Mouse (Mus musculus) midbrain, embryonic 13.5 days (tissue): ENCODE data around the gene Il1a. TPM values are rescaled to one million over a fixed set of nuclear protein-coding genes. Genes with fewer than 3 reads are reported as not detected.

Experiments
- ATAC-seq: fragments of 200-750 bp; cut with Nextera tagmentation; 2 replicates; pipeline ENCODE4 v1.8.0; 2017; ENCODE audit warnings: mild to moderate bottlenecking, moderate TSS enrichment, moderate library complexity
- H3K27ac ChIP-seq: fragments of 300-500 bp; sonication (generic); 2 replicates; pipeline ENCODE4 v1.5.1; 2015; ENCODE audit warnings: inconsistent platforms, mild to moderate bottlenecking, moderate library complexity
- H3K27me3 ChIP-seq: fragments of 300-500 bp; sonication (generic); 2 replicates; pipeline ENCODE4 v1.6.1; 2015; ENCODE audit warnings: mild to moderate bottlenecking, inconsistent platforms
- H3K36me3 ChIP-seq: fragments of 300-500 bp; sonication (generic); 2 replicates; pipeline ENCODE4 v1.6.1; 2015; ENCODE audit warnings: mild to moderate bottlenecking, inconsistent platforms
- H3K4me1 ChIP-seq: fragments of 300-500 bp; sonication (generic); replicated peaks from 2 replicates; pipeline ENCODE4 v1.6.1; 2015; ENCODE audit warnings: inconsistent platforms
- H3K4me2 ChIP-seq: fragments of 300-500 bp; sonication (generic); replicated peaks from 2 replicates; pipeline ENCODE4 v1.6.1; 2015; ENCODE audit warnings: moderate library complexity, mild to moderate bottlenecking, inconsistent platforms
- H3K4me3 ChIP-seq: fragments of 300-500 bp; sonication (generic); replicated peaks from 2 replicates; pipeline ENCODE4 v1.5.1; 2015; ENCODE audit warnings: mild to moderate bottlenecking, inconsistent platforms
- H3K9ac ChIP-seq: fragments of 300-500 bp; sonication (generic); replicated peaks from 2 replicates; pipeline ENCODE4 v1.6.1; 2015; ENCODE audit warnings: mild to moderate bottlenecking, inconsistent platforms
- H3K9me3 ChIP-seq: fragments of 300-500 bp; sonication (generic); 2 replicates; pipeline ENCODE4 v1.6.1; 2016; ENCODE audit warnings: mild to moderate bottlenecking, inconsistent platforms
- WGBS: fragments of 180-500 bp; shearing (Covaris S2); methylation state at CpG from one replicate; pipeline ENCODE4 v1.1.7; 2015; 5-methylcytosine and 5-hydroxymethylcytosine counted together
- polyA plus RNA-seq: library from polyadenylated mRNA; unstranded; fragments of >200 nt; fragmentation: Nextera tagmentation; extraction: Ambion mirVana; gene quantifications from 2 replicates; pipeline ENCODE4 v1.2.1, GENCODE M21; 2015

Il1a gene
- polyA plus RNA-seq, 1 experiment from 2014 or later: 0.12 TPM

DNA sequence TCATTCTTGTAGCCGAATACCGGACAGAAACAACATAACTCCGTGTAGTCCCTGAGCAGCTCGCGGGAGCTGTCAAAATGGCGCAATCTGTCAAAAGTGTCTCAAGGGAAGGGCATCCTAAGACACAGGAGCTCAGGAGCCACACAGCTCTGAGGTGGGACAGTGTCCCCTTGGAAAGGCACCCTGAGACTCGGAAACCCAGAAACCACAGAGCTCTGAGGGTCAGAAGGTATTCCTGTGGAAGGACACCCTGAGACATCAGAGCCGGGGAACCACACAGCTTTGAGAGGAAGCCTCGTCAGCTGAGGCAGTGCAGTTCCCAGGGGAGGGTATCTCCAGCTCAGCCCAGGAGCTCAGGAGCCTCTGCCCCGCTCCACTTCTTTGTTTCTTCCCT lies 12.2 kb downstream of the Il1a start:
- peaks cover 21% of the 10 kb centered on the region for H3K4me1 ChIP-seq
- peak overlapping the region; percentile 77 for H3K4me2 ChIP-seq
- peak overlapping the region; percentile 82 for H3K9ac ChIP-seq
- 3% methylated on average over 10 of the region's 10 CpGs for WGBS
- H3K9me3 ChIP-seq: no peaks in the 10 kb centered on the region
- H3K4me3 ChIP-seq: peak overlapping the region; percentile 83
- peak overlapping the region; percentile 98 for H3K27ac ChIP-seq
- no peaks in the 10 kb centered on the region for H3K27me3 ChIP-seq
- no peaks in the 10 kb centered on the region for H3K36me3 ChIP-seq
- peak; percentile 81 for ATAC-seq

DNA sequence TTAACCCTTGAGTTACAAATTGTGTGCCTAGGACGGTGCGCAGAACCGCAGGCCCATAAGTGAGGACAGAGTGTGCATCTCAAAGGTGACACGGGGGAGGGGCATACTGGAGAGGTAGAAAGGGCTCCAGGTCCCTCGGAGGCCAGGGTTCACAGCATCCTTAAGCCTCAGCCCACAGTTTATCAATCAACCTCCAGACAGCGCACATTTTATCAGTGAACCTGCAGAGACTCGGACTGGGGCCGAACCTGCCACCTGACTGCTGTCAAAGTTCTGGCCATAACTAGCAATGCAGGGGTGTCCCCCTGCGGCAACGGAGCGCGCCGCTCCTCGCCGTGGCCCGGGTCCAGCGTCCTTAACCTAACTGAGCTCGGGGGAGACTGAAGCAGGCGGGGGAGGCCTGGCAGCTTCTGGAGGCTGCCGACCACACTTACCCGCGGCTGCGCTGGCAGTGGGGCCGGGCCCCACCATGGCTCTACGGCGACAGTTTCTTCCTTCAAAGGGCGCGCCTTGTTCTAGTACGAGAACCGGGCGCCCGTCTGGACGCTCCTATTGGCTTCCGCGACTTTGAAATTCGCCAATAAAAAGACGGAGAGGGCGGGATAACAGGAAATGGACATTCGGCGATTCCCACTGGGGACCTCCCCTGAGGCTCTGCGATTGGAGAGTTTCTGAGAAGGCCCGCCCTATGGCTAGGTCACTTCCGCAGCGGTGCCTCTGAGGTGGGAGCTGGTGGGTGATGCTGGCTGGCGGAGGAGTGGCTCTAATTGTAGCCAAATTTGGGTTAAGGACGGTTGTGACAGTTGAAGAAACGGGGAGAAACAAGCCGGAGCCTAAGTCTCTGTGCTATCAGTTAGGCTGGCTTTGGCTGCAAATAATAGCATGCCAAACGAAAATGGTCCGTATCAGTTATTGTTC lies 12.8 kb downstream of the Il1a start, which contains the start of gene Ckap2l:
Gene Ckap2l (minus strand): TSS at position 542 of the 918 bp plus-strand sequence.
- Histone ChIP-seq H3K27ac (peak within 1 kb of the TSS; percentile 98), H3K36me3 (no peaks in the 10 kb centered on the region), H3K27me3 (no peaks in the 10 kb centered on the region), H3K4me3 (peak within 1 kb of the TSS; percentile 83), H3K4me1 (peaks cover 21% of the 10 kb centered on the region), H3K9me3 (no peaks in the 10 kb centered on the region), H3K4me2 (peak within 1 kb of the TSS; percentile 81), H3K9ac (peak within 1 kb of the TSS; percentile 82)
- peak; percentile 100 for ATAC-seq
- under 1% methylated on average over 50 of the region's 50 CpGs for WGBS

DNA sequence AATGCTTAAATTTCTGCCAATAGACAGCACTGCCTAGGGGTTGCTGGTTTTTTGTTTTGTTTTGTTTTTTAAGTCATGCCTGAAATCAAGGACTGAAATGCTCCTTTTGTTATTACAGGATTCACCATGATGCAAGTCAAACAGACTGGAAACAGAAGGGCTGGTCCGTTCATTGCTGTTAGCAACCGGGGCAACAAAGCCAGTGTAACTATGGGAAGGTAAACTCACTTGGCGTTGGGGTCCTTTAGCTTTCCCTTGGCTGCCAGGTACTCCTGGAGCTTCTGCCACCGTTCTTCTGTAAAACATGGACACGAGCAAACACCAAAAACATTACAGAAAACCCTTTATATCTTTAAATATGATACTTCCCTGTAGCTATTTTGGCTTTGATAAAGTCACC lies 13.7 kb downstream of the Il1a start:
- Histone ChIP-seq H3K9ac (peak overlapping the region; percentile 77), H3K4me2 (peak overlapping the region; percentile 81), H3K9me3 (no peaks in the 10 kb centered on the region), H3K4me1 (peaks cover 21% of the 10 kb centered on the region), H3K4me3 (peak overlapping the region; percentile 83), H3K27ac (no peak overlapping the region), H3K36me3 (no peaks in the 10 kb centered on the region), H3K27me3 (no peaks in the 10 kb centered on the region)
- ATAC-seq: no peak
- 52% methylated on average over 5 of the region's 5 CpGs for WGBS

DNA sequence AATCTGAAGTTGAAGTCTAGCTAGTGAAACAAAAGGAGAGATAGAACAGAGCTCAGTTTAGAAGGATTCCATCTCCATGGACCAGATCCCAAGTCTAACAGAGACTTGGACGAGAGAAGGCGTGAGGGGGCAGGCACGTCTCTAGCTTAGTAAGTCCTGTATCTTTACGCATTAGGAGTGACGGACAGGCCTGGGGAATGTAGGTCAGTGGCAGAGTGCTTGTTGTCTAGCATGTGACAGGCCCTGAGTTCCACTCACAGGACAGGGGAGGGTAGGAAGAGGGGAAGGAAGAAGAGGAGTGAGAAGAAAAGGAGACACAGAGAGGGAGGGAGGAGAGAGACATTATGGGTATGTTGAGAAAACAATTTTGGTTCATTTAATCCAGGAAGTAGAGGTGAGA lies 14.7 kb downstream of the Il1a start:
- H3K4me1 ChIP-seq: peaks cover 21% of the 10 kb centered on the region
- no peak overlapping the region for H3K4me3 ChIP-seq
- H3K9ac ChIP-seq: no peak overlapping the region
- no peak overlapping the region for H3K4me2 ChIP-seq
- H3K9me3 ChIP-seq: no peaks in the 10 kb centered on the region
- ATAC-seq: no peak
- no peaks in the 10 kb centered on the region for H3K36me3 ChIP-seq
- no peaks in the 10 kb centered on the region for H3K27me3 ChIP-seq
- WGBS: 94% methylated on average over 5 of the region's 5 CpGs
- H3K27ac ChIP-seq: no peak overlapping the region

- Histone ChIP-seq H3K4me1 (0 out of 2 replicates have a peak, but pooled peaks cover 4% of the 10 kb centered on the region), H3K27me3 (no peaks in the 10 kb centered on the region), H3K4me3 (no peak overlapping the region), H3K9ac (no peak overlapping the region), H3K4me2 (no peak overlapping the region), H3K27ac (no peak overlapping the region), H3K36me3 (peaks cover 59% of the 10 kb centered on the region), H3K9me3 (no peaks in the 10 kb centered on the region)
- WGBS: 94% methylated on average over 5 of the region's 5 CpGs
- ATAC-seq: no peak
Measured at GRCm38 (mm10) chr2:129273823-129274222, 35.9 kb downstream of the Il1a start.

DNA sequence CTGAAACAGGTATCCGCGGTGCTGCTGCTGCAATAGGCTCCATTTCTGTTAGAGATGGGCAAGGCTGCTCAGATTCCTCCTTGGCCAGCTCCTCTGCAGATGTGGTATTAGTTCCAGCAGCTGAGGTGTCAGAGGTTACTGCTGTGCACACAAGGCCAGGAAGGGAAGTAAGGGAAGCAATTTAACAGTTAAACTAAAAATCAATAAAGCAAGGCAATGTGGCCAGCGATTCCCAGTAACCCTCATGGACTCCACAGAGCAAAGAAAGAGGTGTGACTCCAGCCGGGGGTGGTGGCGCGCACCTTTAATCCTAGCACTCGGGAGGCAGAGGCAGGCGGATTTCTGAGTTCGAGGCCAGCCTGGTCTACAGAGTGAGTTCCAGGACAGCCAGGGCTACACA lies 39.2 kb downstream of the Il1a start:
- Histone ChIP-seq H3K27ac (no peak overlapping the region), H3K4me3 (no peak overlapping the region), H3K36me3 (peaks cover 75% of the 10 kb centered on the region), H3K4me1 (no peaks in the 10 kb centered on the region), H3K4me2 (no peak overlapping the region), H3K9me3 (no peaks in the 10 kb centered on the region), H3K9ac (no peak overlapping the region), H3K27me3 (no peaks in the 10 kb centered on the region)
- 95% methylated on average over 9 of the region's 9 CpGs for WGBS
- ATAC-seq: no peak

- H3K36me3 ChIP-seq: peaks cover 71% of the 10 kb centered on the region
- no peaks in the 10 kb centered on the region for H3K27me3 ChIP-seq
- no peak overlapping the region for H3K4me3 ChIP-seq
- no peaks in the 10 kb centered on the region for H3K4me1 ChIP-seq
- H3K9me3 ChIP-seq: no peaks in the 10 kb centered on the region
- ATAC-seq: no peak
- no peak overlapping the region for H3K4me2 ChIP-seq
- H3K27ac ChIP-seq: no peak overlapping the region
- no peak overlapping the region for H3K9ac ChIP-seq
- WGBS: 92% methylated on average over 5 of the region's 5 CpGs
Measured at GRCm38 (mm10) chr2:129269986-129270385, 39.8 kb downstream of the Il1a start.

- Histone ChIP-seq H3K4me3 (no peak overlapping the region), H3K27me3 (no peaks in the 10 kb centered on the region), H3K4me1 (no peaks in the 10 kb centered on the region), H3K9ac (no peak overlapping the region), H3K4me2 (no peak overlapping the region), H3K27ac (no peak overlapping the region), H3K36me3 (peaks cover 66% of the 10 kb centered on the region), H3K9me3 (no peaks in the 10 kb centered on the region)
- WGBS: 98% methylated on average over 12 of the region's 12 CpGs
- no peak for ATAC-seq
Measured at GRCm38 (mm10) chr2:129269161-129269643, 40.6 kb downstream of the Il1a start.

GRCm38 (mm10) chr2:129267738-129268137 lies 42.0 kb downstream of the Il1a start:
- no peaks in the 10 kb centered on the region for H3K4me1 ChIP-seq
- H3K4me2 ChIP-seq: no peak overlapping the region
- H3K9me3 ChIP-seq: no peaks in the 10 kb centered on the region
- H3K27ac ChIP-seq: no peak overlapping the region
- H3K36me3 ChIP-seq: peaks cover 55% of the 10 kb centered on the region
- 96% methylated on average over 5 of the region's 5 CpGs for WGBS
- H3K27me3 ChIP-seq: no peaks in the 10 kb centered on the region
- H3K9ac ChIP-seq: no peak overlapping the region
- no peak for ATAC-seq
- H3K4me3 ChIP-seq: no peak overlapping the region

DNA sequence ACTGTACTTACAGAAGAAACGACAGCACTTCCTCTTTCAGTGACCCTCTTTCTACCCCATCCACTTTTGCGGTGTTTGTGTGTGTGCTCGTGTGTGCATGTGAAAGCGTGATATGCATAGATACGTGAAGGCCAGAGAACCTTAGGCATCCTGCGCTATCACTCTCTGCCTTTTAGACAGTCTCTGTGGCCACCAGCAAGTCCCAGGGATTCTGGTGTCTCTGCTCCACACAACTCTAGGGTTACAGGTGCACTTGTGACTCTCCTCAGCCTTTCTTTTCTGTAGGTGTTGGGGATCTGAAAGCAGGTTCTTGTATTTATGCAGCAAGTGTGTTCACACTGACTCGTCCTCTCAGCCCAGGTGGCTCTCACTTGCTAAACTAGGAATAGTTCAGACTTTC lies 44.5 kb downstream of the Il1a start:
- H3K4me2 ChIP-seq: no peak overlapping the region
- H3K36me3 ChIP-seq: peaks cover 40% of the 10 kb centered on the region
- no peak overlapping the region for H3K9ac ChIP-seq
- H3K27me3 ChIP-seq: no peaks in the 10 kb centered on the region
- WGBS: 95% methylated on average over 7 of the region's 7 CpGs
- no peak overlapping the region for H3K27ac ChIP-seq
- H3K9me3 ChIP-seq: no peaks in the 10 kb centered on the region
- no peak overlapping the region for H3K4me3 ChIP-seq
- no peaks in the 10 kb centered on the region for H3K4me1 ChIP-seq
- no peak for ATAC-seq

DNA sequence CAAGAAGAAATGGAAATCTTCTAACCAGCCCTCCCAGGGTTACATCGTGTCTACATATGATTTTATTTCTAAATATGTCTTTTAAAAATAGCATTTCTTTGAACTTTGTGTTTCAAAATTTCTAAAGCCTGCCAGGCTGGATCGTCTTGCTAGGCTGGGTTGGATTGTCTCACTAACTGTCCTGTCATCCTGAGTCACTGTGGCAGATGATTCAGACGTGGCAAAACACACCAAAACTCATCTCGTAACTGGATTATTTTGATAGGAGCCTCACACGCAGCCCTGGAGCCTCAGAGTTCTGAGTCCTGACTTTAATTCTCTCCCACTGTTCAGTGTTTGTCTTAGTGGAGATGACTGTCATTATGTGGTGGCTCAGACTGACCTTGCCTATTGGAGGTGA lies 46.7 kb downstream of the Il1a start:
- H3K9ac ChIP-seq: no peak overlapping the region
- no peaks in the 10 kb centered on the region for H3K9me3 ChIP-seq
- H3K27ac ChIP-seq: no peak overlapping the region
- H3K4me2 ChIP-seq: no peak overlapping the region
- H3K4me1 ChIP-seq: peaks cover 4% of the 10 kb centered on the region; the same call in 1 of the 2 replicates
- H3K27me3 ChIP-seq: no peaks in the 10 kb centered on the region
- 78% methylated on average over 5 of the region's 5 CpGs for WGBS
- peaks cover 18% of the 10 kb centered on the region for H3K36me3 ChIP-seq
- H3K4me3 ChIP-seq: no peak overlapping the region
- no peak for ATAC-seq

GRCm38 (mm10) chr2:129261151-129261794 lies 48.5 kb downstream of the Il1a start:
- no peak overlapping the region for H3K27ac ChIP-seq
- H3K9ac ChIP-seq: 0 out of 2 replicates have a peak overlapping the region, but pooled peaks have one; percentile 14
- H3K9me3 ChIP-seq: no peaks in the 10 kb centered on the region
- H3K27me3 ChIP-seq: no peaks in the 10 kb centered on the region
- 61% methylated on average over 6 of the region's 6 CpGs for WGBS
- H3K36me3 ChIP-seq: peaks cover under 1% of the 10 kb centered on the region; the same call in 1 of the 2 replicates
- ATAC-seq: no peak
- H3K4me2 ChIP-seq: no peak overlapping the region
- no peak overlapping the region for H3K4me3 ChIP-seq
- peaks cover 4% of the 10 kb centered on the region; the same call in 1 of the 2 replicates for H3K4me1 ChIP-seq
